Mouse (Mus musculus) naive thymus-derived CD4-positive, alpha-beta T cell, adult 2 months (primary cell): Measurements from ENCODE around the gene Olfr577.

Experiments
- DNase-seq: peaks from one replicate; pipeline ENCODE4 v3.0.0-alpha.2; 2011; ENCODE audit warnings: low read depth

The Olfr577 gene

DNA sequence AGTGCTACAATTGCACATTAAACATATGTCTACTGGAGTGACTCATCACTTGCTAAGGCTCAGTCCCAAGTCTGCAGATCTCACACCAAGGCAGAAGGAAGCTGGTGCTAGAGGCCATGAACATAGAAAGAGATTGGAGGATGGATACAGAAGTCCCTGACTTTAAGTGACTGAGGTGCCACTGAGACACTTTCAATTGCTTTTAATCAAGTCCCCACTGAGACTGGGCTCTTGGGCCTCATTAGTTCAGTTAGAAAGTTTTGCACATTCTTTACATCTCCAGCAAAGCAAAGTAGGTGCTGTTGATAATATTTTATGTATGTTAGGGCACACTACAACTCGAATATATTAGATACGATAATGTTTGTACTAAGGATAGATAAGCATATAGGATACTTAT is at the start of gene Olfr577:
Olfr577 (minus strand) TSS at position 101 of the 400 bp plus-strand sequence.
- no peak for DNase-seq

DNA sequence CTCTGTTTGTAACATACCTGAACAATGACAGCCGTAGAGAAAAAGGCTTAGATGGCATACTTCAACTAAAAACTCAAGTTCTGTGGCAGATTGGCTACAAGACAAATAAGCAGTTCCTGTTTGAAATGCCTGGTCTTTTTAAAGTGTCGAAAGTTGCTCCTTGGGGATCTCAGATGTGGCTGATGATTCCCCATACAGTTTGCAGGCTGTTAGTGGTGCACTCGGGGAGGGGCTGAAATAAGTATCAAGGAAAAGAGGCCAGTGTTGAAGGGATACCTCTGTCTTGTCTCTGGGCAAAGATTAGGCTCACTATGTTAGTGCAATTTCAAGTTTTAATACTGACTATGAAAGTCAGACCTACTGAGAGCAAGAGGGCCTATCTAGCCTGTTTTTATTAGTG is 13.5 kb upstream of the Olfr577 start, which contains the start of gene Olfr578:
Olfr578 (minus strand) TSS at position 101 of the 400 bp plus-strand sequence.
- DNase-seq: no peak

DNA sequence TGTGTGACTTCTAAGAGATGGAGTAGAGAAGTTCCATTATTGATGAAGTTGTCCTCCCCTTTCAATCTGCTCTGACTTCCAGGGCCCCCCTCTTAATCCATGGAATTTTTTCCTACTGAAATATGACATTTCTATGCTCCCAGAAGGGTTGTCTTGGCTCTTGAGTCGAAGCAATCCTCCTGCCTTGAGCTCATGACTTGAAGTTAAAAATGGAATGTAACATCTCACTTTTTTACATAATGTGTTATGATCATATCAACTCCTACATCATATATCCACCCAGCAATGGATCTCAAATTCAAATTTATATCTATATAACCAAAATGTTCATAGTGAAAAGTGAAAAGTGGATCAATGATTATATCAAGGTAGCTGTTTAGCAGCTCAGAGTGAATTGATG is 1.3 kb downstream of the Olfr577 start:
- DNase-seq: no peak

DNA sequence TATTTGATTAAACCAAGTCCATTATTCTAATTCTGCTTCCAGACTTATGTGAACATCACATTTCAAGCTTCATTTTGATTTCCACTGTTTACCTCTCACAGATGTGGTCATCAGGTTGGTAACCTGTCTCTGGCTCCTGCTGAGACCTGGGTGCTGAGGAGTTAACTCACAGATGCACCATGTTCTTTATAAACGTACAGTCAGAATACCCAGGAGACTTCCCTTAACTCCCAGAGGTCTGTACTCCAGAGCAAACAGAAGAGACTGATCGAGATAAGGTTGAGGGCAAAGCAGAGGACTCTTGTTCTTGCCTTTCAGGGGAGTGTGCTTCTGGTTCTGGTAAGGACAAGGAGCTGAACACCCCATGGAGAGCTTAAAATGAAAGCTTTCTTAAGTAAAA is 13.4 kb downstream of the Olfr577 start, which contains the start of gene Olfr576:
Olfr576 (plus strand) TSS at position 301 of the 400 bp plus-strand sequence.
- DNase-seq: no peak

DNA sequence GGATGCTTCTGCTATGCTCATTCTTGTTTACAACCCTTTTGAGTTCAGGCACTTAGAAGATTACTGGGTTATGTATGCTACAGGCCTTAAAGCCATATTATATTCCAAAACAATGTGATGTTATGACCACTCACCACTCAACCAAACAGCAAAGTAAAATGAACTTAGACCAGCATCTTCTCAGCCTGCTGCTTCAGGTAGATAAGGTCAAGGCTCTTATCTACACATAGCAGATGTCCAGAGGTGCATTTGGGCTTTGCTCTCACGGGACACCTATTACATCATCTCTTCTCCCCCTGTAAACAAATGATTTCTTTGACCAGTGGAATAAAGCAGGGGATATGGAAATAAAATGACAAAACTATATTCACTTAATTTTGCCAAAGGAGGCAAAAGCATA is 17.1 kb downstream of the Olfr577 start, which contains the start of gene Olfr575:
Olfr575 (minus strand) TSS at position 183 of the 400 bp plus-strand sequence.
- DNase-seq: no peak

DNA sequence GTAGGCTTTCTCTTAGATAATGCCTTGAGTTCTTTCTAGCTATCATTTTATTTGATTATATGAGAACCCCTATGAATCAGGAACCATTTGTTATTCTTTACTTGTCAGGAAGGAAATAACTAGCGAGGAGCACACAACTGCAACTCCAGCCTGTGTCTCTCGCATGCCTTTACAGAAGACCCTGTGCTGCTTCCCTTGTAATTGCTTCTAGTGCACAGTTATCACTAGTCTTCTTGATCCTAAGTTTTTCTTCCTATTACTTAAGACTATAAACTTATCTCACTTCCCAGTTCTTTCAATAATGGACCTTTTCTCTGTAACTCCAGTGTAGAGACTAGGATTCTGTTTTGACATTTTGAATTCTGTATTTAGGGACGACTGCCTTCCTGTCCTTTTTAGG is 17.6 kb downstream of the Olfr577 start:
- DNase-seq: no peak

DNA sequence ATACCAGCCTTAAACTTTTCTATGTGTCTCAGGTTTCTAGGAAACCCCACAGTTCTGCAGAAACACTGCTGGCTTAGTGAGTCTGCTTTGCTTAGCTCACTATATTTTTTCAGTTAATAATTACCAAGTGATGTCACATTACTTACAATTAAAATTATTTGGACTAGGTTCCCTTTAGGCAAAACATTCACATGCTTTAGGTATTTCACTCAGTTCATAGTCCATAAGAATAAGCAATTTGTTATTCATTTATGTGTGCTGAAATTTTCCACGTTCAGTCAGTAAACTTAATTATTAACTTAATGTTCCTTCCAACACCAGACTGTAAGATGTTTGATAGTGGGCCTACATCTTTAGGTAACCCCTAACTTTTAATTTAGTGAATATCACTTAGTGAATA is 25.0 kb downstream of the Olfr577 start:
- DNase-seq: no peak

DNA sequence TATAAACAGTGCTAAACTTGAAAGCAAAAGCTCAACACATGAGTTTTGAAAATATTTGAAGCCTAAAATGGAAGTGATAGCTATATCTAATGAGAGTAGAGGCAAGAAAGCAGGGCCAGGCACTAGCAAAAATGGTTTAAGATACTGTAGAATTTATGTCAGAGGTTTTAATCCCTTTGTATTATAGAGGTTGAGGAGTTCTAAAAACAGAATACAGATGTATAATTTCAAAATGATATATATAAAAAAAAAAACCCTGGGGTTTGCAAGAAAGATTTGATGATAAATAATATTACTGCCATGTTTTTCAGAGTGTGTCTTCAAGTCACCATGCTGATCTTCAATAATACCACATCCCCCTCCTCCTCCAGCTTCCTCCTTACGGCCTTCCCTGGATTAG is 27.6 kb downstream of the Olfr577 start, which contains the start of gene Olfr574:
Olfr574 (plus strand) TSS at position 301 of the 400 bp plus-strand sequence.
- DNase-seq: no peak

DNA sequence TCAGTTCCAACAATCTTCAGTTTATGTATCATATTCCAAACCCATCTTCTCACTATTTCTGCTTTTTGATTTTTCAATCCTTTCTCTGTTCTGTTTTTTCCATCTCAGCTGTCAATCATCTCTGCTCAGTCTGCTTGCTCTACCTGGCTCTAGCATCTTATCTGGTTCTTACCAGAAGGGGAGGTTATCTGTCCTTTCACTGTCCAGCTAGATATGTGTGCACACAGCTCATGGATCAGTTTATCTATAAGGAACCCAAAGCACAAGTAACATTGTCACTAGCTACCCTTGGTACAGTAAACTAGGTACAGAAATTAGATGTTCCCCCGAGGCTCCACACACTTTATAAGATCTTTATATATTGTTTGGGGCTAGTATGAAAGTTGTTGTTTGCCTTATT is 32.3 kb downstream of the Olfr577 start:
- DNase-seq: no peak

DNA sequence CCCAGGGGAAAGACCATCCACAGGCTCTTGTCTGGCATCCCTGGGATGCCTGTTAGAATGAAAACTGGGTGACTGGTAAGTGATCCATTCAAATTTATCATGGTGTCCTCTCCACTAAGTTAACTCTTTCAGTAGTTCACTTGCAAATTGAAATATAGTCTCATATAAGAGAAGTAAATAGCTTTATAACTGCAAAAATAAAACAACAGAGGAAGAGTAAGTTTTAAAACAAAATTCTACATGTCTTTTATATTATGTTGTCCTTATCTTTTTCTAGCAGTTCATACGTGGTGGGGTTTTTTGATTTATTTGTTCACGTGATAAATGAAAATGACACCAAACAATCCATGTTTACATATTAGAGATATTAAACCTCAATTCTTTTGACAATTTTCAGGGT is 33.3 kb downstream of the Olfr577 start, which contains the start of gene Olfr573-ps1:
Olfr573-ps1 (minus strand) TSS at position 101 of the 400 bp plus-strand sequence.
- no peak for DNase-seq

DNA sequence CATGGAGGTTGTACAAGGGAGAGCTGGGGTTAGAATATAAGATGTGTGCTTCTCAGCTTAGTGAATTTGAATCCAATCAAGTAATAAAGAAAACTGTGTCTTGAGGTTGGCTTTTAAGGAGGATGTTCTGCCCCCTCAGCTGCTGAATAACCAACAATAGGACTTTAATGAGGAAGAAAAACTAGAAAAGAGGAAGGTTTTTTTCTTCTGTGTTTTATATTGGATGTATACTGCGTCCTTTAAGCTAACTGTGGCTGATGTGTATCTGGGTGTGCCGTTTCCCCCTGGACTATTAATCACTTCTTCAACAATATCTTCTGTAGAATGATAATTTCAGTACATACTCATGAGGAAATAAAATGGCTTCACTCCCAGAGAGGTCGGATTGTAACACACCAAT is 48.6 kb downstream of the Olfr577 start:
- DNase-seq: no peak

DNA sequence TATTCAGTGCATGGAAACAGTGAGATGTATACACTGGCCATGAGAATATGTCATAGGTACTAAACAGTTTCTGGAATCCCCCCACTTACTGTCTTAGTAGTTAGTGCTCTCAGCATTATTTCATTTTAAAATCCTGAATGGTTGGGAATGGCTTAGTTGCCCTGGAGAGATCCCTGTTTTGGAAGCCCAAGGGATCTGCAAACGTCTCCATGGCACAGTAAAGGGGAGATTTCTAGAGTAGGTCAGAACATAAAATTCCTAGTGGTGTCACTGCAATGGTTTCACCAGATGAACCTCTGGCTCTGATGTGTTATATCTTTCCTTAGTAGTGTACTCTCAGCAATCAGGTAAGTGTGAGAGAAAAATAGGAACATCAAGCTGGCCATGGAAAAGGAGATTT is 51.6 kb downstream of the Olfr577 start, which contains the start of gene Olfr572:
Olfr572 (plus strand) TSS at position 301 of the 400 bp plus-strand sequence.
- no peak for DNase-seq
